Mouse (Mus musculus): Measurements from ENCODE around the gene Gan.

Gene Gan

DNA sequence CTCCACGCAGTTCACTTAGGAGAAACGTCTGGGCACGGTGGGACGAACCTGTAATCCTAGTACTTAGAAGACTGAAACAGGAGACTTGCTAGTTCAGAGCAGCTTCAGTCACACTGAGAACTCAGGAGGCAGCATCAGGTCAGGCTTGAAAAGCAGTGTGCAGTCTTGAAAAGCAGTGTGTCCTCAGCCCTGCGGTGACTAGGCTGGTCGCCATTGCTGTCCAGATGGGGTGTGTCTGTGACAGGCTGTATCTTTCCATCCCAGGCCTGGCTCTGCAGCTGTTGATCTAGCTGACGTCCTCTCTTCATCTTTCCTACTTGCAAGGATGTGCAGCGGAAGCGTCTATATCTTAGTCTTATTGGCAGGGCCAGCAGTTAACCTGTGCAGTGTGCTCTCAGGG, 42.9 kb downstream of the Gan start:
- peak in 1 of 2 experiments; percentile 81 for DNase-seq (ENCODE audit: low spot score in 2 of 2)

DNA sequence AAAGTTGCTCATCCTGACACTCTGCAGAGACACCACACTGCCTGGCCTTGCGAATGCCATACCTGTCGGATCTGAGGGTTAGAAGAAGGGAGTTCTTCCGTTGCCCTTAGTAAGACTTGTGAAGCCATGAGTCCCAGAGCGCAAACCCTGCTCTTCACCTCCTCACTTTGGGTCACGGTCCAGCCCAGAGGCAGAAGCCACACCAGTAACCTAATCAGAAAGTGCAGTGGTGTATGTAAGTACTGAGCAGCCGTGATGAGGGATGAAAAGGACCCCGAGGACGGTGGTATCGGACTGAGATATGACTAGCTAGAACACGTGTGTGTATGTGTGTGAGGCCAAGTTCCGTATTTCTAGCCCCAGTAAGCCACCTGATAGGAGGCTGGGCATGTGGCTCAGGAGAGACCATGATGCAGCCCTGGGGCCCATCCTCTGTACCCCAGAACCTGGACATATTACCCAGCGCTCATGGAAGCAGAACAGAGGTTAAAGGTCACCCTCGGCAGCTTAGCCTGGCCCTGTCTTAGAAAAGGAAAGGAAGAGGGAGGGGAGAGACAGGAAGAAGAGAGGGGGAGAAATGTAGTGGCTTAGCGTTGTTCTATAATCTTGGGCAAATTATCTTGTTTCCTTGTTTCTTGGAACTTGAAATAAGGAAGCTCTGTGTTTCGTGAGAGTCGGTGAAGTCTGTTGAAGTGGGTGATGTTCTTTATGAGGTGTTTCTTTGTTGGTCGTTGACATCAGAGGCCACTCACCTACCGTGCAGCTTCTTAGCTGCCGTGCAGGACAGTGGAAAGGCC, 43.5 kb downstream of the Gan start:
- peak; percentile 45 to 84 for DNase-seq (ENCODE audit: low spot score in 2 of 2)

DNA sequence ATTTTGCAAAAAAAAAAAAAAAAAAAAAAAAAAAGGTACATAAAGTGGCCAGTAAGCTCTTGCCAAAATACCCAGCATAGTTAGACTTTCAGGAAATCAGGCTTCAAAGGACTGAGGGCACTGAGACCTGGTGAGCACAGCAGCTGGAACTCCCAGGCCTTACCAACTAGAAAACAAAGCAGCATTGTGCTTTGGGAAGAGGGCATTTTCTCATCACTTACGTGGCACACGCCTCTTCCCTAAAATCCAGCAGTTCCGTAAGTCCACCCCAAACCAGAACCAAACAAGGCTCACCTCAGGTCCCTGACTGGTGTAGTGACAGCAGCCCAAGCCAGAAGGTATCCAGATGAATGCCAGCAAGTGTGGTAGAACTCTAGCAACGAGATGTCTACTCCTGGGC, 45.1 kb downstream of the Gan start:
- DNase-seq (ENCODE audit: low spot score in 2 of 2) = no peak

GRCm38 (mm10) chr8:117205884-117206283, 47.9 kb downstream of the Gan start:
- DNase-seq (ENCODE audit: low spot score in 2 of 2) = peak in 1 of 2 experiments; percentile 36

- DNase-seq (ENCODE audit: low spot score in 2 of 2) = no peak
Observed at GRCm38 (mm10) chr8:117206636-117207035, 48.7 kb downstream of the Gan start.

DNA sequence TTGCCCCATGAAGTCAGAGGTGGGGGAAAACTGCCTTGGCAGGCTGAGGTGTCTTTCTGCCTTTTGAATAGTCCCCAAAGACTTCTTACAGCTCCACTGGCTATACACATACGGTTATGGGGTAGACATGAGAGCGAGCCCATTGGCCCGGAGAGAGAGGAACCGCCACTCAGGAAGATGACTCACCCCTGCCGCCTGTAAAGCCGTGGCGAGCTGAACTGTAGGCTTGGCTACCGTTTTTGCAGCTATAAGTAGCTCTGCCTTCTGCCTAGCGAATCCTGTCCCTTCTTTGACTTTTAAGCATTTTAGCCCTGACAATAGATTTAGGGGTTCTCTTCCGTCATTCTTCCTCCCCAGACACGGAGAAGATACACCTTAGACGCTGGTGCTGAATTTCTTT, 51.2 kb downstream of the Gan start:
- DNase-seq (ENCODE audit: low spot score in 2 of 2) = no peak

DNA sequence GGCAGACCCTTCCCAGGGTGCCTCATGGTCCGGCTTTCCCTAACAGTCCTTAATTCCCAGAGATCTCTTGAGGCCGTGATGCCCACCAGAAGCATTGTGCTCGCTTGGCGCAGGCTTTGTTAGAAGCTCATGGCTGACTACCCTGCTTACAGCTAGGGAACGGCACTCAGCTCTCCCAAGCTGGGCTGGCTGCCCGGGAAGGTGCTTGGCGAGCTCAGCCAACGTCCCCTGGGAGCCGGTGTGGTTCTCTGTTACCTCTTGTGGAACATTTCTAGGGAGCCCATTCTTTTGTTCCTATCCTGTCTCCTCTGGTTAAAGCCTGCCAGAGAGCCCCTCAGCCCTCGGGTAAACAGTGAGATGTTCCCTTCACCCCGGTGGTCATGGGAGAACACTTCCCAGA, 54.2 kb downstream of the Gan start:
- DNase-seq (ENCODE audit: low spot score in 2 of 2) = no peak

- no peak for DNase-seq (ENCODE audit: low spot score in 2 of 2)
Observed at GRCm38 (mm10) chr8:117217724-117218123, 59.8 kb downstream of the Gan start.

GRCm38 (mm10) chr8:117222396-117222795, 64.5 kb downstream of the Gan start:
- no peak for DNase-seq (ENCODE audit: low spot score in 2 of 2)

GRCm38 (mm10) chr8:117224630-117225029, 66.7 kb downstream of the Gan start:
- DNase-seq (ENCODE audit: low spot score in 2 of 2) = peak; percentile 88 to 96

DNA sequence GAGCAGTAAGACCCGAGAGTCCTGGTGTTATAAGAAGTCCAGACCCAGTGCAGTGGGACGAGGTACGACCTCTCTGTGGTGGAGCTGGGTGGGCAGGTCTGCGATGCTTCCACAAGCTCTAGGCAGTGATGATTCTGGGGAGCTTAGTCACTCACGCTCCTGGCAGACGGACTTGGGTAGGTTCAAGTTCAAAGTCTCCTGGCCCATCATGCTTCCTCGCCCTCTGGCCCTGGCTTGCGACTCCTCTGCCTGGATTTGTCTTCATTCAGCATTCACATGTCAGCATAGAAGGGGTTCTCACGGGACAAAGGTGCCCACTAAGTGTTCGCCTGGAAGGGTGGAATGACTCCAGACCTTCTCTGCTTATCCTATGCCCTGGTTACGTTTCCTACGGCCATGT, 68.4 kb downstream of the Gan start:
- DNase-seq (ENCODE audit: low spot score in 2 of 2) = peak in 1 of 2 experiments; percentile 58

DNA sequence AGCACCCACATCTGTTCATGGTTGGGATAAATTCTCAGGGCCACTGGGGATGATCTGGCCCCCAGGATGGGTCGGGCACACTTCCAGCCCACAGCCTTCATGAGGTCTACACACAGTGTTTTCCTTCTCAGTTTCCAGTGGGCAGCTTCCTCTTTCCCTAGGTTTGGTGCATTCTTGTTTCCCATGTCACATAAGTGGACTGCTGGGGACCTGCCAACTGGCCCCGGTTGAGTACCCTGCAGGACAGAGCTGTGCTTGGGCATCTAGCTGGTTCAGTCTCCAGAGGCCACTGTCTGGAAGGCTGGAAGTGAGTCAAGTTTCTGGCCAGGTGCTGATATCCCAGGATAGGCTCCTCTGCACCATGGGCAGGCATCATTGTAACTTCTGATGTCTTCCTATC, 69.4 kb downstream of the Gan start:
- no peak for DNase-seq (ENCODE audit: low spot score in 2 of 2)

GRCm38 (mm10) chr8:117233199-117233598, 75.3 kb downstream of the Gan start:
- no peak for DNase-seq (ENCODE audit: low spot score in 2 of 2)

DNA sequence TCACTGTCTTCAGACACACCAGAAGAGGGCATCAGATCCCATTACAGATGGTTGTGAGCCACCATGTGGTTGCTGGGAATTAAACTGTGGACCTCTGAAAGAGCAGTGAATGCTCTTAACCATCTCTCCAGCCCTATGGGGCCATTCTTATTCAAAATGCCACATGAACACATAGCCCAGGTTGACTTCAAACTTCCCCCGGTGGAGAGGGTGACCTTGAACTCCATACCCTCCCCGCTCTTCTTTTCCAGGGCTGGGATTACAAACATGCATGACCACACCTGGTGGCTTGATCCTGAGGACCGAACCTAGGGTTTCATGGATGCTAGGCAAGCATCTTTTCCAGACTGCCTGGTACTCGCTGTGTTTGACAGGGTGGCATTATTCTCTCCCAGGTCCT, 78.6 kb downstream of the Gan start:
- DNase-seq (ENCODE audit: low spot score in 2 of 2) = peak in 1 of 2 experiments; percentile 56

DNA sequence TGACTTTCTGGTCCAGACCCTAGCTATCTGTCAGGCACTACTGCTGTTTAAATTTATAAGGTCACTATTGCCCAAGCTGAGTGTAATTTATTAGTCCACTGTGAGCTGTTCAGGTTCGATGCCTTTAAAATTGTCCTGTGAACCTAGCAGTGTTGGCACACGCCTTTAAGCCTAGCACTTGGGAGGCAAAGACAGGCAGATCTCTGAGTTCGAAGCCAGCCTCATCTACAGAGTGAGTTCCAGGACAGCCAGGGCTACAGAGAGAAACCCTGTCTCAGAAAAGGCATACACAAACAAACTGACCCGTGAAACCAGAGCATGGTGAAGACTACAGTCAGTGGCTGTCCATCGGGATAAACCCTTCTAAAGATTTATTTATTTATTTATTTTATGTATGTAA, 82.4 kb downstream of the Gan start:
- DNase-seq (ENCODE audit: low spot score in 2 of 2) = no peak

- no peak for DNase-seq (ENCODE audit: low spot score in 2 of 2)
Observed at GRCm38 (mm10) chr8:117240841-117241494, 83.0 kb downstream of the Gan start.

DNA sequence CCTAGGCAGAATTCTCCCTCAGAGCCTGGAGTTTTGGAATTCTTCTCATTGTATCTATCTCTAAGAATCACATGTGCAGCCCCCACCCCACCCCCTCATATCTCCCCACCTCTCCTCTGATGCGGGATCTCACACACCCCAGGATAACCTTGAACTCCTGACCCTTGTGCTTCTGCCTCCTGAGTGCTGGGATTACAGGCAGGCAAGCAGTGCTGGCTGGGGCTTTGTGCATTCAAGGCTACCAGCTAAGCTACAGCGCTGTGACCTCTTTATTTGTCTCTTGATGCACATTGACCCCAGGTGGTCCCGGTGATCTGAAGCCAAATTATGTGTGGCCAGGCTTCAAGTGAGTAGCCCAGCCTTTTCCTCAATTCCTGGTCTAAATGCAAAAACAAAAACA, 83.9 kb downstream of the Gan start:
- no peak for DNase-seq (ENCODE audit: low spot score in 2 of 2)

DNA sequence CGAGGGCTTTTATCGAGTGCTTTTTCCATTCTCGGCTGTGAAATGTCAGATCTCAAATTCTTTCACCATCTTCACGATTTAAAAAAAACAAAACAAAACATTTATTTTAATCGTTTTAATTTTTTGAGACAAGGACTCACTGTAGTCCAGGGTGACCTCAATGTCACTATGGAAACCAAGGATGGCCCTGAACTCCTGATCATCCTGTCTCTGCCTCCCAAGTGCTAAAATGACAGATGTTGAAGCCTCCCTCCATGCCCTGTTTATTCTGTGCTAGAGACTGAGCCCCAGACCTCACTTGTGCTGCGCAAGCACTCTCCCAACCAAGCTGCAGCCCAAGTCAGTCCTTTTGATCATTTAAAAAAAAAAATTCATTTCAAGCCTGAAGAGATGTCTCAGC, 84.4 kb downstream of the Gan start:
- DNase-seq (ENCODE audit: low spot score in 2 of 2) = no peak

GRCm38 (mm10) chr8:117244601-117245000, 86.7 kb downstream of the Gan start:
- no peak for DNase-seq (ENCODE audit: low spot score in 2 of 2)

- DNase-seq (ENCODE audit: low spot score in 2 of 2) = no peak
Observed at GRCm38 (mm10) chr8:117248341-117248740, 90.4 kb downstream of the Gan start.

DNA sequence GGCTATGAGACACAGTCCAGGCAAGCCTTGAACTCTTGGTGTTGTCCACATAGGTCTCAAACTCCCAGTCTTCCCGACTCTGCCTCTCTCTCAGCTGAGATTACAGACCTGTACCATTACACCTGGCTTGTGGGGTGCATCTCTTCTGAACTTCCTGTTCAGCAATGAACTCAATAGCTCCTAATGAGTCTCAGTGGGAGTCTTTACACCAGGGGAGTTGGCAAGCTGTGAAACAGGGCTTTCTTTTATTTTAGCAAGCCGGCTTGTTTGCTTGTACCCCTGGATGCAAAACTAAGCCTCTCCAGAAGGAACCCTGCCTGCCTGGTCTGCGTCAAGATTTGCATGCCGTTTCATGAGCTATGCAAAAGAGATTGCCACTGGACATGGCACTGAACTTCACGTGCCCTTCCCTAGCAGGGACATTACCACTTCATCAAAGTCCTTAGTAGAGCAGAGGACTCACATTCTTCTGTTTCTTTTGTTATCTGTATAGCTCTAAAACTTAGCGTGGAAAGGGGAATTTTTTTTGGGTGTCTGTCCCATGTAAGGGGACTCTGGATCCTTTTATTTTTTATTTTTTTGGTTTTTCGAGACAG, 93.2 kb downstream of the Gan start:
- DNase-seq (ENCODE audit: low spot score in 2 of 2) = no peak

DNA sequence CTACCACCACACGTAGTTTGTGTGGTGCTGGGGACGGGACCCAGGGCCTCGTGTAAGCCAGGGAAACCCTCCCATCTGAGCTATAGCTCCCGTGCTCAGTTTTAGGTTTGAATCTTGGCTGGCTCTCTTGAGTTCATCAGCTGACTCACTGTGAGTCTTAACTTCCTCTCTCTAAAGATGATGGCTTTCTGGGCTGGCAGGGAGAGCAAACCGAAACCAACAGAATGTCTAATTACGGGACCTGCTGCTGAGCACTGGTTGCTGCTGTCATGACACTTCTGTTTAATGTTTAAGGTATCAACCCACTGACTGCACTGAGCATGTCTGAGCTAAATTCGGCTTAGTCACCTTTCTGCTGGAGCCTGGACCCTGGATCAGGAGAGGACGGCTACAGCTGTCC, 94.7 kb downstream of the Gan start:
- no peak for DNase-seq (ENCODE audit: low spot score in 2 of 2)

Measured in spleen, postnatal 4 days (tissue).